Mouse (Mus musculus) heart, adult 2 months (tissue): ENCODE results near the gene Iqschfp.

Experiments used
- CTCF ChIP-seq: fragments of 200-600 bp; IDR thresholded peaks from 2 replicates; pipeline ENCODE4 v1.8.1; 2022; ENCODE audit warnings: antibody characterized with exemption, mild to moderate bottlenecking, moderate library complexity
- EP300 ChIP-seq: fragments of 200-500 bp; IDR thresholded peaks from 2 replicates; pipeline ENCODE4 v1.6.1; 2011; ENCODE audit warnings: low read depth, low read length, control low read depth; ENCODE audit not compliant: insufficient read depth
- POLR2A ChIP-seq: fragments of 200-500 bp; IDR thresholded peaks from 2 replicates; pipeline ENCODE4 v1.6.1; 2011; ENCODE audit warnings: mild to moderate bottlenecking, low read depth, low read length, control low read depth; ENCODE audit not compliant: insufficient read depth

- TF ChIP-seq POLR2A (no peak), CTCF (no peak), EP300 (no peak)
Observed at GRCm38 (mm10) chr3:68608848-68609497, 716.9 kb downstream of the Iqschfp start.
